Mouse (Mus musculus): ENCODE measurements around the gene Rbpms2.

Gene Rbpms2

GRCm38 (mm10) chr9:65629025-65629766, at the start of gene Rbpms2:
TSS of gene Rbpms2 (plus strand) at chr9:65629648.
- in situ Hi-C loops (cut with MboI; ENCODE audit: low sequenced_read_pairs) = no loop called here

DNA sequence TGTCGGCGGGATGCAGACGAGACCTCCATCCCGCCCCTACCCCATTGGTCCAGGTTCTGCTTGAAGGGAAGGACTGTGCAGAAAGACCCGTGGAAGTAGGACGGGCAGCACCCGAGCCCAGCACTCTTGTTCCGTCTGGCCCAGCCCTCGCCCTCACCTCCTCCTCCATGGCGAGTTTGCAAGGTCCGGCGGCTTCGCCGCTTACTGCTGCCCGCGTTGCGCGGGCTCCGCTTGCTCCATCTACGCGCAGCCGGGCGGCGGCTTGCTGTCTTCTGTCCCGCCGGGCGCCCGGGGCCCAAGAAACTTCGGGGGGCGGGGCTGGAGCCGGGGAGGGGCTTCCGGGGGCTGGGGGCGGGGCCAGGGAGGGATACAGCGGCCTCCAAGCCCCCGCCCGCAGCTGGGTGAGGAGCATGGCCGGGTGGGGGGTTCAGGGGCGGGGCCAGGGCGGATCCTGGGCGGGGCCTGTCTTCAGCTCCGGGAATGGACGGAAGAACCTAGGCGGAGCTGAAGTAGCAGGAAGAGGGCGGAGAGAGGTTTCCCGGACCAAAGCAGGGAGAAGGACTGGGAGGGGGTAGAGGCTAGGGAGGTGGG, 49.6 kb upstream of the Rbpms2 start, which contains the start of gene Plekho2:
Plekho2 (minus strand) TSS at position 260 of the 591 bp plus-strand sequence.
- in situ Hi-C loops (cut with MboI; ENCODE audit: low sequenced_read_pairs) = loop anchor here (5.0 to 25.0 kb wide), 2 partner anchors 58 to 143 kb away; partner anchors contain the start of genes Ankdd1a and Mtfmt

GRCm38 (mm10) chr9:65580401-65581256, 48.8 kb upstream of the Rbpms2 start:
- in situ Hi-C loops (cut with MboI; ENCODE audit: low sequenced_read_pairs) = loop anchor here (25.0 kb wide), 1 partner anchor 143 kb away; the partner anchor contains the start of gene Mtfmt

DNA sequence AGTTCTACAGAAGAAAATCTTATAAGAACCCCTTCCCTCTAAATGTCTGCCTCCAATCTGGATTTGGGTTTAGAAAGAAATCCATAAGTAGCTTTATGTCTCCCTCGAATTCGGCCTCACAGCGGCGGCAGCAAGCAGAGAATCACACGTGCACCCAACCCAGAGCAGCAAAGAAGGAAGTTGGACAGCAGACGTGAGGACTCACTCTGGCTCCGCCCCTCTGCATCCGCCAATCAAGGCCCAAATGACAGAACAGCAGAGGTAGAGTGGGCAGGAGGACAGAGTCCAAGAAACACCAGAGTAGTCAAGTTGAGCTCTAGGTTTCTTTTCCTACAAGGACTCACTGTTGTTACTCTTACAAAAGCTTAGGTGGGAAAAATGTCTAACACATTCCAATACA, 46.4 kb upstream of the Rbpms2 start:
- in situ Hi-C loops (cut with MboI; ENCODE audit: low sequenced_read_pairs) = loop anchor here (25.0 kb wide), 1 partner anchor 146 kb away; the partner anchor contains the start of gene Mtfmt

- in situ Hi-C loops (cut with MboI; ENCODE audit: low sequenced_read_pairs) = loop anchor here (25.0 kb wide), 1 partner anchor 149 kb away; the partner anchor contains the start of gene Mtfmt
Observed at GRCm38 (mm10) chr9:65586406-65587269, 42.8 kb upstream of the Rbpms2 start, which contains the start of gene Pif1. TSS of gene Pif1 (plus strand) at chr9:65587160.

GRCm38 (mm10) chr9:65587270-65587572, 42.2 kb upstream of the Rbpms2 start:
- in situ Hi-C loops (cut with MboI; ENCODE audit: low sequenced_read_pairs) = loop anchor here (25.0 kb wide), 1 partner anchor 150 kb away; the partner anchor contains the start of gene Mtfmt

- in situ Hi-C loops (cut with MboI; ENCODE audit: low sequenced_read_pairs) = loop anchor here (25.0 kb wide), 1 partner anchor 150 kb away; the partner anchor contains the start of gene Mtfmt
Observed at GRCm38 (mm10) chr9:65587573-65588358, 41.7 kb upstream of the Rbpms2 start.

GRCm38 (mm10) chr9:65589091-65589490, 40.4 kb upstream of the Rbpms2 start:
- in situ Hi-C loops (cut with MboI; ENCODE audit: low sequenced_read_pairs) = loop anchor here (25.0 kb wide), 1 partner anchor 152 kb away; the partner anchor contains the start of gene Mtfmt

- in situ Hi-C loops (cut with MboI; ENCODE audit: low sequenced_read_pairs) = loop anchor here (25.0 kb wide), 1 partner anchor 155 kb away; the partner anchor contains the start of gene Mtfmt
Observed at GRCm38 (mm10) chr9:65592721-65593120, 36.7 kb upstream of the Rbpms2 start.

GRCm38 (mm10) chr9:65593596-65593995, 35.9 kb upstream of the Rbpms2 start:
- in situ Hi-C loops (cut with MboI; ENCODE audit: low sequenced_read_pairs) = loop anchor here (25.0 kb wide), 1 partner anchor 156 kb away; the partner anchor contains the start of gene Mtfmt

GRCm38 (mm10) chr9:65598765-65599249, 30.6 kb upstream of the Rbpms2 start:
- in situ Hi-C loops (cut with MboI; ENCODE audit: low sequenced_read_pairs) = loop anchor here (25.0 kb wide), 1 partner anchor 162 kb away; the partner anchor contains the start of gene Mtfmt

- in situ Hi-C loops (cut with MboI; ENCODE audit: low sequenced_read_pairs) = loop anchor here (10.0 kb wide), 1 partner anchor 254 kb away; no protein-coding TSS in a partner anchor
Observed at GRCm38 (mm10) chr9:65600951-65601350, 28.5 kb upstream of the Rbpms2 start.

DNA sequence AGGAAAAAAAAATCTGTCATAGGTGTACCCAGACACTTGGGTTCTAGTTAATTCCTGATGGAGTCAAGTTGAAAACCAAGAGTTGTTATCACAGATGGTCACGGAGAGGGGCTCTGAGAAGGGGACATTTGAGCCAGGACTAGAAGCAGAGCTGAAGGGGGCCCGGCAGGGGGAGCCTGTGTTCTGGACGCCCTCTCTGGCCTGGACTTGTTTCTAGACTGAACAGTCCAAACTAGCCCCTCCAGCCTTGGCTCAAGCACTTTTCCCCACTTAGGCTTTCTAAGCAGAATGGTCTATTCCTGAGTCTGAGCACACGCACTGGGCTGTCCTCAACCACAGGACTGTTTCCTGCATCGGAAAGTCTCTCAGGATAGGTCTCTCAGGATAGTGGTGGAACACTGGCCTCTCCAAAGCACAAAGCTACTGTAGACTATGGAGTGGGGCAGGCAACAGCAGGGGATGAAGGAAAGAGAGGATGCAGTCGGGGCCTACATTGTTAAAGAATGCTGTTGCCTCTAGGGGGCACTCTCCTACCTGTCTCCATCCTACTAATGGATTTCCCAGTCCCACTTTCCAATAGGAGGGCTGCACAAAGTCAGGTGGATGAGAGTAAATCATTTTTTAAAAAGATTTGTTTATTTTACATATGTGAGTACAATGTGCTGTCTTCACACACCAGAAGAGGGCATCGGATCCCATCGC, 25.9 kb upstream of the Rbpms2 start:
- in situ Hi-C loops (cut with MboI; ENCODE audit: low sequenced_read_pairs) = loop anchor here (10.0 kb wide), 1 partner anchor 251 kb away; no protein-coding TSS in a partner anchor

- in situ Hi-C loops (cut with MboI; ENCODE audit: low sequenced_read_pairs) = loop anchor here (5.0 to 10.0 kb wide), 2 partner anchors 57 to 249 kb away; no protein-coding TSS in a partner anchor
Observed at GRCm38 (mm10) chr9:65605471-65606136, 23.8 kb upstream of the Rbpms2 start.

GRCm38 (mm10) chr9:65606321-65607109, 22.9 kb upstream of the Rbpms2 start:
- in situ Hi-C loops (cut with MboI; ENCODE audit: low sequenced_read_pairs) = loop anchor here (5.0 to 10.0 kb wide), 2 partner anchors 56 to 248 kb away; no protein-coding TSS in a partner anchor

- in situ Hi-C loops (cut with MboI; ENCODE audit: low sequenced_read_pairs) = loop anchor here (5.0 to 10.0 kb wide), 2 partner anchors 55 to 248 kb away; no protein-coding TSS in a partner anchor
Observed at GRCm38 (mm10) chr9:65607120-65607519, 22.3 kb upstream of the Rbpms2 start.

Data from CH12F3 (cell line).